Mouse (Mus musculus) liver, embryonic 12.5 days (tissue): ENCODE measurements around the gene Rapgef2. TPM values are rescaled to one million over a fixed set of nuclear protein-coding genes. Genes with fewer than 3 reads are reported as not detected.

Experiments
- ATAC-seq: fragments of 200-750 bp; cut with Nextera tagmentation; 2 replicates; pipeline ENCODE4 v1.8.0; 2017; ENCODE audit warnings: moderate number of reproducible peaks, mild to moderate bottlenecking, moderate library complexity
- H3K27ac ChIP-seq: fragments of 300-500 bp; sonication (generic); 2 replicates; pipeline ENCODE4 v1.5.1; 2016; ENCODE audit warnings: mild to moderate bottlenecking
- H3K27me3 ChIP-seq: fragments of 300-500 bp; sonication (generic); replicated peaks from 2 replicates; pipeline ENCODE4 v1.6.1; 2016; ENCODE audit warnings: mild to moderate bottlenecking, moderate library complexity
- H3K36me3 ChIP-seq: fragments of 300-500 bp; sonication (generic); 2 replicates; pipeline ENCODE4 v1.6.1; 2016; ENCODE audit warnings: mild to moderate bottlenecking, moderate library complexity
- H3K4me1 ChIP-seq: fragments of 300-500 bp; sonication (generic); 2 replicates; pipeline ENCODE4 v1.6.1; 2016
- H3K4me2 ChIP-seq: fragments of 300-500 bp; sonication (generic); 2 replicates; pipeline ENCODE4 v1.6.1; 2016; ENCODE audit warnings: mild to moderate bottlenecking, moderate library complexity
- H3K4me3 ChIP-seq: fragments of 300-500 bp; sonication (generic); 2 replicates; pipeline ENCODE4 v1.5.1; 2016; ENCODE audit warnings: mild to moderate bottlenecking, moderate library complexity
- H3K9ac ChIP-seq: fragments of 300-500 bp; sonication (generic); 2 replicates; pipeline ENCODE4 v1.6.1; 2016; ENCODE audit warnings: mild to moderate bottlenecking, moderate library complexity
- H3K9me3 ChIP-seq: fragments of 300-500 bp; sonication (generic); replicated peaks from 2 replicates; pipeline ENCODE4 v1.6.1; 2016; ENCODE audit warnings: mild to moderate bottlenecking, moderate library complexity
- WGBS: fragments of 180-500 bp; shearing (Covaris S2); methylation state at CpG from one replicate; pipeline ENCODE4 v1.1.7; 2016; ENCODE audit not compliant: insufficient replicate concordance; 5-methylcytosine and 5-hydroxymethylcytosine counted together
- polyA plus RNA-seq: library from polyadenylated mRNA; unstranded; fragments of >200 nt; fragmentation: Nextera tagmentation; extraction: Ambion mirVana; gene quantifications from 2 replicates; pipeline ENCODE4 v1.2.1, GENCODE M21; 2016

Gene Rapgef2
- polyA plus RNA-seq, 1 experiment from 2014 or later: 2.1 TPM

GRCm38 (mm10) chr3:79273350-79273749 is 13.0 kb downstream of the Rapgef2 start:
- Histone ChIP-seq H3K4me2 (no peak overlapping the region), H3K9me3 (no peaks in the 10 kb centered on the region), H3K27ac (no peak overlapping the region), H3K9ac (no peak overlapping the region), H3K4me3 (no peak overlapping the region), H3K4me1 (peaks cover 4% of the 10 kb centered on the region; the same call in 1 of the 2 replicates), H3K27me3 (no peaks in the 10 kb centered on the region), H3K36me3 (no peaks in the 10 kb centered on the region)
- WGBS: 26% methylated on average over 1 of the region's 1 CpGs
- no peak for ATAC-seq

DNA sequence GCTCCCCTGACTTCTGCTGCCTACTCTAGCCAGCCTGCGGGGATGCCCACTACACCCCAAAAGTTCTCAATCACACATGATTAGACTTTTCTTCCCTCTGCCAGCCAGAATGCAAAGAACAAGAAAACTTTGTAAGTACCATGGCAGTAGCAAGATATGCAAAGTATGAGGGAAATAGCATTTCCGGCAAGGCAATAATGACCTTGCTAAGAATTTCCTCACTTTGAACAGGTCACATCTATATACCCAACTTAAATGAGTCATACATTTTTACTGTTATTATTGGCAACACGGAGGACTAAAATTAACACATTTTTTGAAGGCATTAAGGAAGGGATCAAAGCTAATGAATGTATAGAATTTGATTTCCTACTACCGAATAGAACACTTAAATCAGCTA is 13.4 kb downstream of the Rapgef2 start:
- Histone ChIP-seq H3K9ac (no peak overlapping the region), H3K36me3 (no peaks in the 10 kb centered on the region), H3K4me3 (no peak overlapping the region), H3K27ac (no peak overlapping the region), H3K27me3 (no peaks in the 10 kb centered on the region), H3K4me2 (no peak overlapping the region), H3K4me1 (peaks cover 4% of the 10 kb centered on the region; the same call in 1 of the 2 replicates), H3K9me3 (no peaks in the 10 kb centered on the region)
- WGBS: 71% methylated on average over 4 of the region's 4 CpGs
- no peak for ATAC-seq

DNA sequence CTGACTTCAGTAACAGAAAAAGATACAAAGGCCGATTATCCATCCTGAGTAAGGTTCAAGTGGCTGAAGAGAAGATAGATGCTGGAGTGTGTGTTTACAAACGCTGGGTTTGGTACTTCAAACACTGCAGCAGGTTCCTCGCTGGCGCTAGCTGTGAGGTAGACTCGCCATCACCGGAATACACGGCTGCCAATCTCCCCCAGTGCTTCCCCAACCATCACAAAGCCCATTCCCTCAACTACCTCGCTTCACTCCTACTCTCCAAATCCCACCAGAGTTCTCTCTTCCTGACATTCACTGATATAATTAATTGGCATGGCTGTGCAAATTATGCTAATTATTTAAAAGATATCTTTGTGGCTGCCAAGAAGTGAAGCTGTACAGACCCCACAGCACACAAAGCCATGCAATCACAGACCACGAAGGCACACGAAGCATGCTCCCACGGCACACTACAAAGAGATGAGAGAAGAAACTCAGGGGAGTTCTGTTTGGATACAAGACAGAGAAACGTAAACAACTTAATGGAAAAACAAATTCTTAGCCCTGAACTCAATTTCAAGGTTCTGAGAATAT is 15.2 kb downstream of the Rapgef2 start:
- Histone ChIP-seq H3K4me1 (peaks cover 4% of the 10 kb centered on the region; the same call in 1 of the 2 replicates), H3K4me3 (no peak overlapping the region), H3K9ac (no peak overlapping the region), H3K27me3 (no peaks in the 10 kb centered on the region), H3K4me2 (no peak overlapping the region), H3K27ac (no peak overlapping the region), H3K36me3 (no peaks in the 10 kb centered on the region), H3K9me3 (no peaks in the 10 kb centered on the region)
- ATAC-seq: no peak
- WGBS: 70% methylated on average over 12 of the region's 12 CpGs

DNA sequence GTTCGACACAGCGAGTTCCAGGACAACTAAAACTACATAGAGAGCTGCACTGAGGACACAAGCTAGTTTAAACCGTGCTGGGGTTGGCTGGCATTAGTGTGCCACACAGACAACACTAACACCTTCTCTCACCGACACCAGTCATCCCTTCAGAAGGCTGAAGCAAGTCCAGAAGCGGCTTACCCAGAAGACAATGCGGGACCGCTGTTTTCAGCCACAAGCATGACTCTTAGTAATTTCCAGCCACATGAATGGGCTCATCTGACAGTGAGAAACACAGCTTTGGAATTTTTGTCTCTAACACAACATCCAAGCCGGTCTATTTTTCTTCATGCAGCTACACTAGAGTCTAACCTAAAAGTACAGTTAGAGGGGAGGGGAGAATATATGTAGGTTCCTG is 16.4 kb downstream of the Rapgef2 start:
- Histone ChIP-seq H3K4me1 (peaks cover 4% of the 10 kb centered on the region; the same call in 1 of the 2 replicates), H3K27ac (no peak overlapping the region), H3K36me3 (no peaks in the 10 kb centered on the region), H3K9ac (no peak overlapping the region), H3K9me3 (no peaks in the 10 kb centered on the region), H3K27me3 (no peaks in the 10 kb centered on the region), H3K4me2 (no peak overlapping the region), H3K4me3 (no peak overlapping the region)
- WGBS: 83% methylated on average over 8 of the region's 8 CpGs
- ATAC-seq: no peak

GRCm38 (mm10) chr3:79266976-79267375 is 19.3 kb downstream of the Rapgef2 start:
- Histone ChIP-seq H3K4me3 (no peak overlapping the region), H3K27ac (no peak overlapping the region), H3K36me3 (no peaks in the 10 kb centered on the region), H3K4me1 (no peaks in the 10 kb centered on the region), H3K9me3 (no peaks in the 10 kb centered on the region), H3K4me2 (no peak overlapping the region), H3K9ac (no peak overlapping the region), H3K27me3 (no peaks in the 10 kb centered on the region)
- no peak for ATAC-seq
- 78% methylated on average over 6 of the region's 6 CpGs for WGBS

- Histone ChIP-seq H3K4me2 (no peak overlapping the region), H3K27me3 (no peaks in the 10 kb centered on the region), H3K27ac (no peak overlapping the region), H3K9ac (no peak overlapping the region), H3K36me3 (no peaks in the 10 kb centered on the region), H3K4me3 (no peak overlapping the region), H3K9me3 (no peaks in the 10 kb centered on the region), H3K4me1 (no peaks in the 10 kb centered on the region)
- peak; percentile 57 for ATAC-seq
- WGBS: 85% methylated on average over 6 of the region's 6 CpGs
These were observed 24.5 kb downstream of the Rapgef2 start for GRCm38 (mm10) chr3:79261816-79262316.

DNA sequence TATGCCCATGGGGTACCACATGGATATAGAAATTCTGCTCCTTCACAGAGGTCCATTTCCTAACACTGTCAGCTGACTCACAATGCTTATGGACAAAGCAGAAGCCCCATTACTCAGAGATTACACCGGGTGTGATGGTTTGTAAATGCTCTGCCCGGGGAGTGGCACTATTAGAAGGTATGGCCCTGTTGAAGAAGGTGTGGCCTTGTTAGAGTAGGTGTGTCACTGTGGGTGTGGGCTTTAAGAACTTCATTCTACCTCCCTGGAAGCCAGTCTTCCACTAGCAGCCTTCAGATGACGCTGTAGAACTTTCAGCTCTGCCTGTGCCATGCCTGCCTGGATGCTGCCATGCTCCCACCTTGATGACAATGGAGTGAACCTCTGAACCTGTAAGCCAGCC is 32.3 kb downstream of the Rapgef2 start:
- H3K4me3 ChIP-seq: no peak overlapping the region
- H3K9ac ChIP-seq: no peak overlapping the region
- no peaks in the 10 kb centered on the region for H3K27me3 ChIP-seq
- no peak for ATAC-seq
- H3K27ac ChIP-seq: no peak overlapping the region
- WGBS: 67% methylated on average over 3 of the region's 3 CpGs
- H3K9me3 ChIP-seq: no peaks in the 10 kb centered on the region
- H3K36me3 ChIP-seq: no peaks in the 10 kb centered on the region
- H3K4me1 ChIP-seq: peaks cover 13% of the 10 kb centered on the region
- no peak overlapping the region for H3K4me2 ChIP-seq

DNA sequence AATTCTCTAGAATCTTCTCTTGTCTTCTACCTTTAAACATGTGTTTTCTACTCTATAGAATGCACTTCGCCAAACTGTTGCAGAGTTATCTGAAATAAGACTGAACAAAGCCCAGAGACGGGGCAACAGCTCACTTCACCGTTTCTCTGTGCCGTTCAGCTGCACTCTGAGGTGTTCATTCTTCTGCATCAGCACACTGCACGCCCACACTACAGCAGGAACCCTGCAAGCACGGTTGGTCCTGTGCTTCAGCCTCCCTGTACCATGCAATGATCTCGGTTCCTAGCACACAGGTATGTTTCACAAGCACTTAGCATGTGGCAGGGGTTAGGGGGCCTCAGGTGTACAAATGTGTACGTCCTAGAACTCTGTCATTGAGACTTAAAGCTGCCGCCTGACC is 32.9 kb downstream of the Rapgef2 start:
- Histone ChIP-seq H3K4me1 (peaks cover 13% of the 10 kb centered on the region), H3K4me2 (no peak overlapping the region), H3K9me3 (no peaks in the 10 kb centered on the region), H3K36me3 (no peaks in the 10 kb centered on the region), H3K4me3 (no peak overlapping the region), H3K27ac (no peak overlapping the region), H3K27me3 (no peaks in the 10 kb centered on the region), H3K9ac (no peak overlapping the region)
- no peak for ATAC-seq
- 53% methylated on average over 9 of the region's 9 CpGs for WGBS

GRCm38 (mm10) chr3:79252921-79253394 is 33.4 kb downstream of the Rapgef2 start:
- Histone ChIP-seq H3K9me3 (no peaks in the 10 kb centered on the region), H3K4me1 (peaks cover 18% of the 10 kb centered on the region), H3K27me3 (no peaks in the 10 kb centered on the region), H3K4me3 (no peak overlapping the region), H3K36me3 (no peaks in the 10 kb centered on the region), H3K4me2 (no peak overlapping the region), H3K9ac (no peak overlapping the region), H3K27ac (no peak overlapping the region)
- ATAC-seq: no peak
- 34% methylated on average over 5 of the region's 5 CpGs for WGBS

- no peak for ATAC-seq
- no peaks in the 10 kb centered on the region for H3K9me3 ChIP-seq
- H3K4me1 ChIP-seq: peaks cover 32% of the 10 kb centered on the region
- no peak overlapping the region for H3K4me2 ChIP-seq
- 61% methylated on average over 1 of the region's 1 CpGs for WGBS
- no peaks in the 10 kb centered on the region for H3K36me3 ChIP-seq
- H3K4me3 ChIP-seq: no peak overlapping the region
- H3K27me3 ChIP-seq: peaks cover 8% of the 10 kb centered on the region
- H3K9ac ChIP-seq: no peak overlapping the region
- H3K27ac ChIP-seq: no peak overlapping the region
These were observed 36.4 kb downstream of the Rapgef2 start for GRCm38 (mm10) chr3:79249955-79250354.

DNA sequence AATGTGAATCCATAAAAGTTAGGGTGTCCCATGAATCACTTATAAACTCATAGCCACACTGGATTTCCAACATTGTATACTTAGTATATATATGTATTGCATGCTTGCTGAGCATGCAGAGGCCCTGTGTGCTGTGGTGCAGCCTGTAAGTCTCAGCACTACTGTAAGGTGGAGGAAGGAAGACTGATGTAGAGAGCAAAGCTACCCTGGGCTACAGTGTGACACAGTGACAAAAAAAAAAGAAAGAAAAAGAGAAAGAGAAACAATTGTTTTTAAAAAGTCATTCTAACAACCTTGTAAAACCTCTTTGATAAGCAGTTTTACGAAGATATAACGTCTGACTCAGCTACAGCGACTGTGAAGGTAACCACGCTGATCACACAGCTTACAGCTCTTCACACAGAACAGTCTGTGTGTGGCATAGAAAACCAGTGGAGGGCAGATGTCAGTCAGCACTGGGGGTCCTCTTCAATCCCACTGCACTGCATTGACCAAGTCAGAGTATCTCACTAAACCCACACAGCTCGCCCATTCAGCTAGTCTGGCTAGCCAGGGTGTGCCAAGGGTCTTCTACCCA is 37.6 kb downstream of the Rapgef2 start:
- Histone ChIP-seq H3K9me3 (no peaks in the 10 kb centered on the region), H3K9ac (no peak overlapping the region), H3K27ac (no peak overlapping the region), H3K4me3 (no peak overlapping the region), H3K27me3 (peaks cover 11% of the 10 kb centered on the region), H3K4me2 (no peak overlapping the region), H3K4me1 (peaks cover 25% of the 10 kb centered on the region), H3K36me3 (no peaks in the 10 kb centered on the region)
- 44% methylated on average over 5 of the region's 5 CpGs for WGBS
- ATAC-seq: no peak

GRCm38 (mm10) chr3:79248208-79248607 is 38.1 kb downstream of the Rapgef2 start:
- Histone ChIP-seq H3K36me3 (no peaks in the 10 kb centered on the region), H3K27ac (no peak overlapping the region), H3K27me3 (peaks cover 11% of the 10 kb centered on the region), H3K4me1 (peaks cover 25% of the 10 kb centered on the region), H3K9me3 (no peaks in the 10 kb centered on the region), H3K4me3 (no peak overlapping the region), H3K9ac (no peak overlapping the region), H3K4me2 (no peak overlapping the region)
- no peak for ATAC-seq
- 22% methylated on average over 11 of the region's 11 CpGs for WGBS
